Mouse (Mus musculus) kidney, adult 2 months (tissue): ENCODE data around the gene Eif4g3.

Source experiments
- CTCF ChIP-seq: fragments of 200-500 bp; conservative IDR thresholded peaks from 2 replicates; pipeline ENCODE4 v1.5.1; 2011; ENCODE audit warnings: low read depth, mild to moderate bottlenecking, control low read depth, low read length, moderate library complexity, mixed read lengths; ENCODE audit not compliant: insufficient read depth, insufficient read length
- POLR2A ChIP-seq: fragments of 200-500 bp; IDR thresholded peaks from one replicate; pipeline ENCODE4 v1.6.1; 2011; ENCODE audit warnings: low read depth, low read length, control low read depth

GRCm38 (mm10) chr4:138049547-138049946 is 56.7 kb downstream of the Eif4g3 start:
- TF ChIP-seq CTCF (no peak), POLR2A (no peak)
